Mouse (Mus musculus) midbrain, embryonic 12.5 days (tissue): ENCODE results near the gene Ttc7b. TPM values are rescaled to one million over a fixed set of nuclear protein-coding genes. Genes with fewer than 3 reads are reported as not detected.

ENCODE experiments used
- ATAC-seq: fragments of 200-750 bp; cut with Nextera tagmentation; 2 replicates; pipeline ENCODE4 v1.8.0; 2017; ENCODE audit warnings: low read depth, moderate TSS enrichment, moderate library complexity; ENCODE audit not compliant: low FRiP score
- H3K27ac ChIP-seq: fragments of 300-500 bp; sonication (generic); replicated peaks from 2 replicates; pipeline ENCODE4 v1.5.1; 2016; ENCODE audit warnings: mild to moderate bottlenecking
- H3K27me3 ChIP-seq: fragments of 300-500 bp; sonication (generic); 2 replicates; pipeline ENCODE4 v1.6.1; 2016; ENCODE audit warnings: mild to moderate bottlenecking
- H3K36me3 ChIP-seq: fragments of 300-500 bp; sonication (generic); 2 replicates; pipeline ENCODE4 v1.6.1; 2016
- H3K4me1 ChIP-seq: fragments of 300-500 bp; sonication (generic); 2 replicates; pipeline ENCODE4 v1.6.1; 2016
- H3K4me2 ChIP-seq: fragments of 300-500 bp; sonication (generic); replicated peaks from 2 replicates; pipeline ENCODE4 v1.6.1; 2016; ENCODE audit warnings: mild to moderate bottlenecking, moderate library complexity
- H3K4me3 ChIP-seq: fragments of 300-500 bp; sonication (generic); 2 replicates; pipeline ENCODE4 v1.5.1; 2016; ENCODE audit warnings: mild to moderate bottlenecking
- H3K9ac ChIP-seq: fragments of 300-500 bp; sonication (generic); replicated peaks from 2 replicates; pipeline ENCODE4 v1.6.1; 2016; ENCODE audit warnings: mild to moderate bottlenecking, moderate library complexity
- H3K9me3 ChIP-seq: fragments of 300-500 bp; sonication (generic); 2 replicates; pipeline ENCODE4 v1.6.1; 2016; ENCODE audit warnings: mild to moderate bottlenecking
- WGBS: fragments of 180-500 bp; shearing (Covaris S2); methylation state at CpG from one replicate; pipeline ENCODE4 v1.1.7; 2016; 5-methylcytosine and 5-hydroxymethylcytosine counted together
- polyA plus RNA-seq: library from polyadenylated mRNA; unstranded; fragments of >200 nt; fragmentation: Nextera tagmentation; extraction: Ambion mirVana; gene quantifications from 2 replicates; pipeline ENCODE4 v1.2.1, GENCODE M21; 2016

The Ttc7b gene
- polyA plus RNA-seq, 1 experiment from 2014 or later = 6.7 TPM

- ATAC-seq = no peak
- H3K27me3 ChIP-seq = no peaks in the 10 kb centered on the region
- H3K9ac ChIP-seq = no peak overlapping the region
- no peak overlapping the region for H3K4me2 ChIP-seq
- no peak overlapping the region for H3K4me3 ChIP-seq
- no peaks in the 10 kb centered on the region for H3K9me3 ChIP-seq
- H3K27ac ChIP-seq = 0 out of 2 replicates have a peak overlapping the region, but pooled peaks have one; percentile 27
- H3K4me1 ChIP-seq = peaks cover 35% of the 10 kb centered on the region
- 81% methylated on average over 2 of the region's 2 CpGs for WGBS
- H3K36me3 ChIP-seq = peaks cover 10% of the 10 kb centered on the region
Observed at GRCm38 (mm10) chr12:100304280-100304679, 216.3 kb downstream of the Ttc7b start.

DNA sequence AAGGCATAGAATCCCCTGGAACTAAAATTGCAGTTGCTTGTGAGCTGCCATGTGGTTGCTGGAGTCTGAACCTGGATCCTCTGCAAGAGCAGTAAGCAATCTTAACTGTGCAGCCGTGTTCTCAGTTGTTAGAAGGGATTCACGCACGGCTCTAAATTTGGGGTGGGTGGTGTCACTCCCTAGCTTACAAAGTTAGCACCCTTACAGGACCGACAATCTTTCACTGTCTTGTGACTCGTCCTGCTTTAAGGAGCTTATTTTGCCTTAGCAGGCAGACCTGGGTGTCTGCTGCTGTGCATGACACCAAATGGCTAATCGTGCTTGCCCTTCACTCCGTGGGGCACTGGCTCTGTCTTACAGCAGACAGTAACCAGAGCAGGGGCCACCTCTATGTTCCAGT lies 217.5 kb downstream of the Ttc7b start:
- H3K9me3 ChIP-seq = no peaks in the 10 kb centered on the region
- H3K4me1 ChIP-seq = peaks cover 27% of the 10 kb centered on the region
- 89% methylated on average over 7 of the region's 7 CpGs for WGBS
- peaks cover 10% of the 10 kb centered on the region for H3K36me3 ChIP-seq
- no peak overlapping the region for H3K4me2 ChIP-seq
- no peak overlapping the region for H3K4me3 ChIP-seq
- H3K27me3 ChIP-seq = no peaks in the 10 kb centered on the region
- H3K9ac ChIP-seq = no peak overlapping the region
- no peak for ATAC-seq
- H3K27ac ChIP-seq = no peak overlapping the region

- no peak for ATAC-seq
Observed at GRCm38 (mm10) chr12:100300446-100300845, 220.2 kb downstream of the Ttc7b start.

GRCm38 (mm10) chr12:100299322-100299726 lies 221.3 kb downstream of the Ttc7b start:
- WGBS = 88% methylated on average over 8 of the region's 8 CpGs
- Histone ChIP-seq H3K9ac (0 out of 2 replicates have a peak overlapping the region, but pooled peaks have one; percentile 11), H3K27me3 (no peaks in the 10 kb centered on the region), H3K27ac (no peak overlapping the region), H3K4me3 (no peak overlapping the region), H3K36me3 (peaks cover 10% of the 10 kb centered on the region), H3K4me1 (0 out of 2 replicates have a peak, but pooled peaks cover 2% of the 10 kb centered on the region), H3K4me2 (no peak overlapping the region), H3K9me3 (no peaks in the 10 kb centered on the region)
- ATAC-seq = no peak

More at GRCm38 (mm10) chr12:100300446-100300845, 220.2 kb downstream of the Ttc7b start:
- no peaks in the 10 kb centered on the region for H3K27me3 ChIP-seq
- WGBS = 88% methylated on average over 5 of the region's 5 CpGs
- no peak overlapping the region for H3K27ac ChIP-seq
- no peaks in the 10 kb centered on the region for H3K9me3 ChIP-seq
- H3K9ac ChIP-seq = no peak overlapping the region
- H3K4me1 ChIP-seq = peaks cover 13% of the 10 kb centered on the region
- peaks cover 10% of the 10 kb centered on the region for H3K36me3 ChIP-seq
- no peak overlapping the region for H3K4me2 ChIP-seq
- no peak overlapping the region for H3K4me3 ChIP-seq

DNA sequence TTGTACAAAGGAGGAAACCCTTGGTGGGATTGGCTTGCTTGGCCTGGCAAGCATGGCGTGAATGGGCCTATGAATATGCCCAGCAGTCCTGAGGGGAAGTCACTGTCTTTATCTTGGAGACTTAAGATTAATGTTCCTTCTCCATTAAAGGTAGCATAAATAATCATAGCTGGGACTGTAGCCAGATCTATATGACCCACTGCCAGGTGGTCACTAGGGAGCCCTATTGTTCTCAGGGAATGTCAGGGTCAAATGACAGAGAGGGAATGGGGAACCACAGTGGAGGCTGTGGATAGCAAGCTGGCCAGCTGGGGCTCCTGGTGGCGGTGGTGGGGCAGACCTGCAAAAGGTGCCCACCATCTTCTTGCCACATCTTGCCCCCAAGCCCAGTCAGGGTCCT lies 221.8 kb downstream of the Ttc7b start:
- Histone ChIP-seq H3K4me2 (no peak overlapping the region), H3K27me3 (no peaks in the 10 kb centered on the region), H3K36me3 (peaks cover 10% of the 10 kb centered on the region), H3K4me1 (no peaks in the 10 kb centered on the region), H3K27ac (no peak overlapping the region), H3K9me3 (no peaks in the 10 kb centered on the region), H3K9ac (0 out of 2 replicates have a peak overlapping the region, but pooled peaks have one; percentile 11), H3K4me3 (no peak overlapping the region)
- WGBS = 87% methylated on average over 2 of the region's 2 CpGs
- ATAC-seq = no peak

GRCm38 (mm10) chr12:100297961-100298360 lies 222.7 kb downstream of the Ttc7b start:
- H3K36me3 ChIP-seq = peaks cover 10% of the 10 kb centered on the region
- no peaks in the 10 kb centered on the region for H3K4me1 ChIP-seq
- 84% methylated on average over 4 of the region's 4 CpGs for WGBS
- no peak overlapping the region for H3K27ac ChIP-seq
- no peak overlapping the region for H3K9ac ChIP-seq
- ATAC-seq = no peak
- H3K4me2 ChIP-seq = no peak overlapping the region
- H3K9me3 ChIP-seq = no peaks in the 10 kb centered on the region
- no peak overlapping the region for H3K4me3 ChIP-seq
- no peaks in the 10 kb centered on the region for H3K27me3 ChIP-seq

DNA sequence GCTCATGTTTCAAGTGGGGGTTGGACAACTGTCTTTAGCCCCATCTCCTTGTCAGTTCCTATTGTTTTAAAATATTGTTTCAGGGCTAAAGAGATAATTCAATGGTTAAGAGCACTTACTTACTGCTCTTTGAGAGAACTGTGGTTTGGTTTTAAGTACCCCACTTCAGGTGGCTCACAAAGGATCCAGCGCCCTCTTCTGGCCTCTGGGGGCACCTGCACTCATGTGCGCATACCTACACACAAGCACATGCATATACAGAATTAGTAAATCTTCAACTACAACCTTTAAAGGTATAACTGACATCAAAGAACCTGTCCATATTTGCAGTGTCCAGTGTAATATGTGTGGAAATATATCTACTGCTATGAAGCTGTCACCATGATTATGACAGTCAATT lies 226.2 kb downstream of the Ttc7b start:
- WGBS = 86% methylated on average over 2 of the region's 2 CpGs
- H3K4me1 ChIP-seq = peaks cover 23% of the 10 kb centered on the region
- no peaks in the 10 kb centered on the region for H3K9me3 ChIP-seq
- H3K36me3 ChIP-seq = no peaks in the 10 kb centered on the region
- no peak for ATAC-seq
- H3K4me3 ChIP-seq = no peak overlapping the region
- no peaks in the 10 kb centered on the region for H3K27me3 ChIP-seq
- H3K4me2 ChIP-seq = no peak overlapping the region
- H3K9ac ChIP-seq = no peak overlapping the region
- H3K27ac ChIP-seq = no peak overlapping the region

DNA sequence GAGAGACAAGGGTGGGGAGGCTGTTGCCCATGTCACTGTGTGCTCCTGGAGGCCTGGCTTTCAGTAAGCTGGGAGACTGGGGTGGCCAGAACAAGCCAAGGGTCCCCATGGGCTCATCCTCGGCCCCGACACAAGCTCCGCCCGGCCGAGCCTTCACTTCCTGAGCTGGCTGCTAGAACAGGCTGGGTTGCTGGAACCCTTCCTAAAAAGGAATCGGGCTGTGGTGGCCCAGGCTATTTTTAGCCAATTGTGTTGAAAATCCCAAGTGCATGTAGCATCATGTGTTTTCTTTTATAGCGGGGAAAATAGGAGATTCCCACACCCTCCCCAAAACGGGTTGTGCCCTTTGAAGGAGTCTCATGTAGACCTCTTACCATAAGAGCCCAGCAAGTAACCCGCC lies 226.7 kb downstream of the Ttc7b start:
- H3K9me3 ChIP-seq = no peaks in the 10 kb centered on the region
- no peak overlapping the region for H3K9ac ChIP-seq
- H3K4me2 ChIP-seq = no peak overlapping the region
- no peaks in the 10 kb centered on the region for H3K27me3 ChIP-seq
- no peaks in the 10 kb centered on the region for H3K36me3 ChIP-seq
- 91% methylated on average over 9 of the region's 9 CpGs for WGBS
- no peak overlapping the region for H3K4me3 ChIP-seq
- H3K27ac ChIP-seq = no peak overlapping the region
- H3K4me1 ChIP-seq = peaks cover 28% of the 10 kb centered on the region
- no peak for ATAC-seq

- Histone ChIP-seq H3K4me1 (peaks cover 30% of the 10 kb centered on the region), H3K27ac (peak overlapping the region; percentile 79), H3K36me3 (no peaks in the 10 kb centered on the region), H3K4me3 (no peak overlapping the region), H3K27me3 (no peaks in the 10 kb centered on the region), H3K9me3 (no peaks in the 10 kb centered on the region), H3K9ac (no peak overlapping the region; the same call in 1 of the 2 replicates), H3K4me2 (0 out of 2 replicates have a peak overlapping the region, but pooled peaks have one; percentile 7)
- ATAC-seq = peak; percentile 83
- 35% methylated on average over 18 of the region's 18 CpGs for WGBS
Observed at GRCm38 (mm10) chr12:100290711-100291685, 229.6 kb downstream of the Ttc7b start.

DNA sequence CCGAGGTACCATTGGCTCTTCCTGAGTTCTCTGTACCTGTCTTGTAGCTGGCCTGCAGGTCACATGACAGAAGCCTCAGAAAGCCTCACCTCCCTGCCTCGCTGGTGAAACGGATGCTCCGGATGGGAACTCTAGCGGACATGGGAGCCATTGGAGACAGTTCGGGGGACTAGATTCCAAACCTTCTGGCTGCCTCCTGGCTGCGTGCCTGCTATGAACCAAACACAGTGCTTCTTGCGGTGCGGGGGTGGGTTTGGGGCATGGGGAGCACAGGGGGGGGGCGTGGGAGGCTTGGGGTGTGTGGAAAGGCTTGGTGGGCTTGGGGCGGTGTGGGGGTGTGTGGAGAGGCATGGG lies 230.5 kb downstream of the Ttc7b start:
- Histone ChIP-seq H3K27me3 (no peaks in the 10 kb centered on the region), H3K4me3 (no peak overlapping the region), H3K36me3 (no peaks in the 10 kb centered on the region), H3K27ac (peak overlapping the region; percentile 79), H3K4me1 (peaks cover 30% of the 10 kb centered on the region), H3K4me2 (no peak overlapping the region), H3K9me3 (no peaks in the 10 kb centered on the region), H3K9ac (no peak overlapping the region)
- 68% methylated on average over 10 of the region's 11 CpGs for WGBS
- ATAC-seq = no peak

GRCm38 (mm10) chr12:100289267-100290177 lies 231.1 kb downstream of the Ttc7b start:
- peak; percentile 20; the same call in 1 of the 2 replicates for ATAC-seq
- no peaks in the 10 kb centered on the region for H3K9me3 ChIP-seq
- H3K4me1 ChIP-seq = peaks cover 30% of the 10 kb centered on the region
- no peak overlapping the region for H3K4me2 ChIP-seq
- WGBS = 32% methylated on average over 8 of the region's 8 CpGs
- H3K27ac ChIP-seq = peak overlapping the region; percentile 79
- no peak overlapping the region for H3K9ac ChIP-seq
- no peak overlapping the region for H3K4me3 ChIP-seq
- H3K27me3 ChIP-seq = no peaks in the 10 kb centered on the region
- H3K36me3 ChIP-seq = no peaks in the 10 kb centered on the region
